Mouse (Mus musculus): ENCODE measurements at regions not wholly inside any gene's neighbourhood (a gene's known extent, or its start where the extent isn't known, plus 50 kb on each side); places are given as distances from the start of the nearest gene placed in this dataset.

- no peak for DNase-seq (ENCODE audit: low spot score)
These were observed 57.2 kb upstream of the Zfp280d start for GRCm38 (mm10) chr9:72217296-72218028.

- no peak for DNase-seq (ENCODE audit: low spot score)
These were observed 55.9 kb upstream of the Zfp280d start for GRCm38 (mm10) chr9:72218736-72219135.

- no peak for DNase-seq (ENCODE audit: low spot score)
These were observed 54.8 kb upstream of the Zfp280d start for GRCm38 (mm10) chr9:72219892-72220291.

- no peak for DNase-seq (ENCODE audit: low spot score)
These were observed 53.3 kb upstream of the Zfp280d start for GRCm38 (mm10) chr9:72221333-72221732.

Data from ovary, adult 18-20 months (tissue).